Mouse (Mus musculus): ENCODE results near the gene Tenm2.

Tenm2 gene

DNA sequence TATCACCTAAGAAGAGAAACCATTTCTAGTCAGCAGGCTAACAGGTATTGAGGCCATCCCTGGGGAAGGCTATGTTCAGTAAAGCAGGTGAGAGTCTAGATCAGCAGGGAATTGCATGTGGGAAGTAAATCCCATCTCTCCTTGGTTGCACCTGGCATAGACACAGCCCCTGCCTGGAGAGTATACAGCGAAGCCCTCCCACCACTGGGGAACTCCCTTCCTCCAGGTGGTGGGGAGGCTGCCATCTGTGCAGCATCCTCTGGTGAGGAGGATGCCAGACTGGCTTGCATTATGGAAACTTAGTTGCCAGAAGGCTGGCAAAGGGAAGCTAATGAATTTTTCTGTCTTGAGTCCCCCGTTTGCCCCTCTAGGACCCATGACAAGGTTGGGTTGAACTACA, 1243.9 kb downstream of the Tenm2 start:
- DNase-seq (ENCODE audit: low spot score in 2 of 2), result no peak

DNA sequence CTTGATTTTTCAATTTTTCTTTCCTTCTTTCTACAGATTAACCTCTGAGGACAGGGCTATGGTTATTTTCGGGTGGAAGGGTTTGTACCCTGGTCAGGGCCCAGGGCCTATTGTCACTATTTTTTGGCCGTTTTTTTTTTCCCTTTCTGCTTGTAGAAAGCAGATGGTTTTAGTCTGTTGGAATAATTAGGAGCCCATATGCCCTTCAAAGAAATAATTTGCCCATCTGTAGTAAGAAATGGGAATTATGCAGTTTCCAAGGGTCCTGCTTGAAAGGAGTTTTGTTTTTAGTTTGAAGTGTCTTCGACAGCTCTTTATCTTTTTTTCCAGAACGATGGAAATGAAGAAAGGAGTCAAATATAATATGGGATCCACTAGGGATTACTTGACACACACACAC, 1245.8 kb downstream of the Tenm2 start:
- DNase-seq (ENCODE audit: low spot score in 2 of 2), result no peak

GRCm38 (mm10) chr11:35985841-35986393, 1249.8 kb downstream of the Tenm2 start:
- no peak for DNase-seq (ENCODE audit: low spot score in 2 of 2)

- DNase-seq (ENCODE audit: low spot score in 2 of 2), result no peak
Measured at GRCm38 (mm10) chr11:35982734-35983133, 1253.0 kb downstream of the Tenm2 start.

DNA sequence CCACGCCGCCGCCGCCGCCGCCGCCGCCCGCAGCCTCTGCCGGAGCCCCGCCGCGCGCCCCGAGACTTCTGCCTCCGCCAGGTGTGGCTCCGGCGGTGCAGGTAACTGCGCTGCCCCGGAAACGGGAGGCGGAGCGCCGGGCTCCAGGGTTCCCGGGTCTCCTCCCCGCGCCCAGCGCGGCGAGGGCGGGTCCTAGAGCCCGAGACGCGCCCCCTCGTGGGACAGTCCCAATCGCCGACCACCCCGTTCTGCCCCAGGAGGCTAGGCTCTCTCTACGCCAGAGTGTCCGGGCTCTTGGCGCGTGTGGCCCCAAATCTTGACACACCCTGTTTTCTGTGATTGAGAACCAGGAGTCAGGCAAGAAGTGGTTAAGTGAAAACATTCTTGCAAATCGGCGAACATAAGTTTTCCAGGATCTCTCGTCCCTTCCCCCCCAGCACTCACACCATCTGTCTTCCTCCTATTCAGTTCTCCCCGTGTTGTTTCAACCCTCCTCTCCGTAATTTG, 1255.3 kb downstream of the Tenm2 start, which contains the start of gene Wwc1:
Wwc1 (minus strand) TSS at position 117 of the 507 bp plus-strand sequence.
- DNase-seq (ENCODE audit: low spot score in 2 of 2), result no peak

DNA sequence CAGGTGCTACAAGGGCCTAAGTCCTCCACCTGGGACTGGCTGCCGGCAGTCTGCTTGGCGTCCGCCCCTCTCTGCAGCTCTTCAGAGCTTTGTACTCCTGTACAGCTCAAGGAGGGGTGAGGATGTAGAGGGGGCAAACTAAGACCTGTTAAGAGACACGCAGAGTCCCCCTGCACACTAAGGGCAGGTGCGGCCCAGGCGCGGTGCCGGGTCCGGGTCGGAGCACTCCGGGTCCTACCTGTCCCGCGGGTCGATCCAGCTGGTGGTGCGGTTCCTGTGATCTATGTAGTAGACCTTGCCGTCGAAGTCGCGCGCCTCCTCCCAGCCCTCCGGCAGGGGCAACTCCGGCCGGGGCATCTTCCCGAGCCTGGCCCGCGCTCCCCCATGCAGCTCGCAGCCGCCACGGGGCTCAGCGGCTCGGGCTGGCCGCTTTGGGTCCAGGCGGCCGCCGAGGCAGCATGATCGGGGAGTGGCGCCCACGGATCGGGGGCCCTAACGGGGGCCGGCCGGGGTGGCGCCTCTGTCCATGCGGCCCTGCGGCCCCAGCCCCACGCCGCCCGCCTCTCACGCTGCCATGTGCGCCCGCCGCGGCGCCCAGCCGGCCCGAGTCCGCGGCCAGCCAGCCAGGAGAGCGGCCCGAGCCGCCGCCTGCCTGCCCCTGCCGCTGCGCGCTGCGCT, 1255.9 kb downstream of the Tenm2 start:
- DNase-seq (ENCODE audit: low spot score in 2 of 2), result no peak

DNA sequence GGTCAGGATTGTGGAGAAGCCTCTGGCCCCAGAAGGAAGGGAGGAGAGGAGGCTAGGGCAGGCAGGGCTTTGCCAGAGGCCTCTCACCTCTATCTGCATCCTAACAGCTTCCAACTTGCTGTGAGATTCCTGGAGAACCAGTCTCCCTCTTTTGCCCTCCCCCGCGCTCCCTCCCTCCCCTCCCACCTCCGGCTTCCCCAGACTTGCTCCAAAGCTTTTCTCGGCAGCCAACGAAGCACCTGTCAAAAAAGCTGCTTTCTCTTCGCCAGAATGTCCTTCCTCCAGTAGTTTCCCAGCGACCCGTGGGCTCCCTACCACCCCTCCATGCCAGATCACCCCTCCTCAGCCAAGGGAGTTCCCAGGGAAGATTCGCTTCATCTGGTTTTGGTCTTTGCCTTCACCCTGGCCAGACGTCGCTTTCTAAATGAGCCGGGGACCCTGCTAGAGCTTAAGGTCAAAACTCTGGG, 1256.5 kb downstream of the Tenm2 start:
- DNase-seq (ENCODE audit: low spot score in 2 of 2), result no peak

DNA sequence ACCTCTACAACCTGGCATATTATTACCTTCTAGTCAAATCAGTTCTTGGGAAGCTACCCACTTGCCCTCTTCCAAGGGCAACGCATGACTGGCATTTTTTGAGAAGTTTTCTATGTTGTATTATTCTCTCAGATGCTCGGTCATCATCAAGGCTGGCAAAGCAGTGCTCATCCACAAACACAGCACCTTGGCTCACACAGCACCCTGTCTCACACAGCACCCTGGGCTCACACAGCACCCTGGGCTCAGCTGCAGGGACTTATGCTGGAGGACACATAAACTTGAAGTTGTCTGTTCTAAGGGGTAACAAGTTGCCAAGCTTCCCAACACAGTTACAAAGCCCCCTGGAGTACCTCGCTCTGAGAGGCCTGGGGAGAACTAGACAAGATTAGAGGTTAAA, 1258.0 kb downstream of the Tenm2 start:
- DNase-seq (ENCODE audit: low spot score in 2 of 2), result no peak

- DNase-seq (ENCODE audit: low spot score in 2 of 2), result no peak
Measured at GRCm38 (mm10) chr11:35977096-35977495, 1258.7 kb downstream of the Tenm2 start.

DNA sequence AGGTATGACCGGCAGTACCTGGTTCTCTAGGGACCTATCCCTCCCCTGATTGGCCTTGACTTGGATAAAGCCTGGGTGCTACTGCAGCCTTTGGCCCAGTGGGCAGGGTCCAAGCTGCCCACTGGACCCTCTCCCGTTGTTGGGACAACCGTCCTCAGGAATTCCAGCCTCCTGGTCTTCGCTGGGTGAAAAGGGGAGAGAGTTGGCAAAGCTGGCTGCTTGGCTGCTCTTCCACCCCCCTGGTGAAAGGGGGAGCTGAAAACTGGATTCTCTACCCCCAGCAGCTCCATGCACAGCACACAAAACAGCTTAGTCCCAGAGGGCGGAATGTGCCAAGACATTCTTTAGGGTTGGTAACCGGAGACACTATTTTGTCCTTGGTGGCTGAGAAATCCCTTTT, 1259.3 kb downstream of the Tenm2 start:
- no peak for DNase-seq (ENCODE audit: low spot score in 2 of 2)

DNA sequence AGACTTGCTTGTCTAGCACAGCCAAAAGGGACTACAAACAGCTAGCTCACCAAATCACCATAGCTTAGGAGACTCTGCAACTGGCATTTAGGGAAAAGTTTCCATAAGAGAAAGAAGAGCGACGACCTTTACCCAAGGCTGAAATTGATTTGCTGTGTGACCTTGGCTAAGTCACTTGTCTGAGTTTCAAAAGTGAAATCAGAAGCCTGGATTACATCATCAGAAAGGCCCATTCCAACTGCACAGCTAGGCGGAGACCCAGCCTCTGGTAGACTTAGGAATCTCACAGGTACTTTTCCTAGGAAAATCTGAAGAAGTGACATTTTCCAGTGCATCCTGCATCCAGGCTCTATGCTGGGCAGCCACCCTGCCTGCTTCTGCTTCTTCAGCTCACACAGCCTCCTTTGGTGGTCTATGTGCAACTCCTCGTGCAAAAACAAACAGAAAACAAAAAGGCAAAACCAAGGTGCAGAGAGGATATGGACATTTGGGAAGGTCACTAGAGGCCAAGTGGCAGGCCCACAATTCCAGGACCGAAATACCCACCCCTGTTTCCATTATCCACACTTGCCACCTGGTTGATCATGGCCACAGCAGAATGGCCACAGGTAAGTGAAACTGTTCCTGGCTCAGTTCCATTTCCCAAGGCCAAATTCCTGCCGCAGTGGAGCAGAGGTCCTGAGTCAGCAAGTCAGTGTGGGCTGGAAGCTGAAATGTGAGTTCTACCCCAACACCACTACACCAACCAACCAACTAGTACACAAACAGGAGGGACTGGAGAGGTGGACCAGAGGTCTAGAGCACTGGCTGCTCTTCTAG, 1260.9 kb downstream of the Tenm2 start:
- no peak for DNase-seq (ENCODE audit: low spot score in 2 of 2)

DNA sequence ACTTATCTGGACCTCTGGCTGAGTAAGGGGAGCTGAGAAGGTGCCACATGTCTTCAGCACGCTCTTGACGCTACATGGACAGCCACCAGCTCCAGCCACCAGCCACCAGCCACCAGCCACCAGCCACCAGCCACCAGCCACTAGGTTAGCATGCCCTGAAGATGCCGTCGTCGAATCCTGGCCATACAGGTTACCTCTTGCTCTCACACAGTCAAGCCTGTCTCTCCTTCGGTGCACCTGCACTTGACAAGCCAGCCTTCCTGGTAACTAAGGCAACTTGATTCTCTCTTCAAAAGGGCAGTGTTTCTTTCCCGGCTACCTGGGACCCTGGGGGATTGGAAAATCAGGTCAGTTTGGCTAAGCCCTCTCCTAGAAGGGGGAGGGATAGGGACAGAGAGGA, 1262.6 kb downstream of the Tenm2 start:
- no peak for DNase-seq (ENCODE audit: low spot score in 2 of 2)

- no peak for DNase-seq (ENCODE audit: low spot score in 2 of 2)
Measured at GRCm38 (mm10) chr11:35972270-35972931, 1263.4 kb downstream of the Tenm2 start.

DNA sequence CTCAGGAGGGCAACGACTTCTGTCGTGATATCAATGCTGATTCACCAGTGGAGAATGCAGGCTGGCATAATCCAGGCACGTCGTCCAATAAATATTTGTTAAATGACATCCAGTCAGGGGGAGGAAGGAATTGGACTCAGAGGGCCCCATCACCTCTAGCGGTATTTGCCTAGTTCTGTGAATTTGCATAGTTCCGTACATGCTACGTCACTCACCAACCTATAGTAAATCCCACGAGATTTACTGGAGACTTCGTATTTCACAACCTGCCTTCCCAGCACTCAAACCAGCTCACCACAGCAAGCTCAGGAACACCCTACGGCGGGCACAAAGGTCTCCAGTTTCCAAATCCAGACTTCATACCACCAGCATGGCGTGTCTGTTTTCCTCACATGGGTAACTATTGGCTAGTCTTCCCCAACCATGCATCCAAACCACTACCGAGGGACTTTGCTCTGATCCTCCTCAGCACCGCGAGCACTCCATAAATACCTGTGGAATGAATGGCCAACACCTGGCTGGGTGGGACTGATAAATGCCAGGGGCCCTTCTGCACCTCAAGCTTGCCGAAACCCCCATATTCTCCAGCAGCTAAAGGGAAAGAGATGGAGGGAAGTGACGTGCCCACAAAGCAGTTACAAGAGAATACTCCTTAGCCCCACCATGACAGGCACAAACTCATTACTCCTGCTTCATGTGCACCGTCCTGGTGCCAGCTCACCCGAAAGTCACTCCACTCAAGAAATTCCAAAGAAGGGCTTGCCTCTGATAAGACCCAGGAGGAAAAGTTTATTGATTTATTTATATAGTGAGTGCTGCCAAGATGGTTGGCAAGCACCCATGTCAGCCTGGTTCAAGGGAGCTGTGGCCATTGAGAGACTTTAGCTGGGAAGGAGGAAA, 1264.7 kb downstream of the Tenm2 start:
- DNase-seq (ENCODE audit: low spot score in 2 of 2), result no peak

- no peak for DNase-seq (ENCODE audit: low spot score in 2 of 2)
Measured at GRCm38 (mm10) chr11:35968291-35968690, 1267.5 kb downstream of the Tenm2 start.

DNA sequence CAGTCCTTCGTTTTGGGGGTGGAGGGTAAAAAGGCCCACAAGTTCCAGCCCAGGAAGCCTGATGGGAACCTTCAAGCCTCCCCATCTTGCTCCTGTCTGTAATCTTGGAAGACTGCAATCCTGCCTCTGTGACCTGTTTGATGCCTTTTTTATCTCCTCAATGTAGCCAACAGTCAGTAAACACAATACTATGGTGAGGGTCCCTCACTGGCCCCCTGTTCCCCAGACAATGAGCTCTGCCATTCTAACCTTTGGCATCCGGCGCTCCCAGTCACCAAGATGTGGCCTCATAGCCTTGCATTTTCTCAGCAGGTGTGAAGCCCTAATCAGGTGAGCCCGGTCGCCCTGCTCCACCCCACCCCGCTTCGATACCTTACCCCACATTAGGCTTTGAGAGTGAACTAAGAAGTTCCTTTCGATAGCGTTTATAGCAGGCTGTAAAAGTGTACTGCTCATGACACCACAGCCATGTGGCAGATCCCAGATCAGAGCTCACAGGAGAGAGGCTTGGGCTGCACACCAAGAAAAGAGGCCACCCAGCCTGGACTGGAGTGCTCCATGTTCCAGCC, 1271.7 kb downstream of the Tenm2 start:
- no peak for DNase-seq (ENCODE audit: low spot score in 2 of 2)

- no peak for DNase-seq (ENCODE audit: low spot score in 2 of 2)
Measured at GRCm38 (mm10) chr11:35963554-35963953, 1272.2 kb downstream of the Tenm2 start.

GRCm38 (mm10) chr11:35962431-35962830, 1273.3 kb downstream of the Tenm2 start:
- no peak for DNase-seq (ENCODE audit: low spot score in 2 of 2)

DNA sequence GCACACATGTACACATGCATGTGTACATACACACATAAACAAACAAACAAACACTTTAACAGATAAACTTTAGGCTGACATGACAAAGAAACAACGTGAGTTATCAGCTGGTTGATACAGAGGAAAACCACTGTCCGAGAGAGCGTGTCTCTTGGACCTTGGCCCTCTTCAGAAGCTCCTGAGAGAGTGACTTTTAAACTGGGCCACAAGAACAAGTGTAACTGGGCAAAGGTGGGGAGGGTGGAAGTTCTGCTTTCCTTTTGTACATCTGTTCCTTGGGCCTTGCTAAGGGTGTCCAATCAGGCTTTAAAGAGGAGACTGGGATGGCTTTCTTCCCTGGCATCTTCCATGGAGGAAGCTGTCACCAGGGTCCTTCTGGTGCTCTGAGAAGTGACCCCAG, 1276.5 kb downstream of the Tenm2 start:
- no peak for DNase-seq (ENCODE audit: low spot score in 2 of 2)
